Mouse (Mus musculus) stomach, postnatal 0 days (tissue): Measurements from ENCODE around the gene Nxph4. TPM values are rescaled to one million over a fixed set of nuclear protein-coding genes. Genes with fewer than 3 reads are reported as not detected.
A peak's percentile ranks its signal among the peaks of the same experiment; 100 is the strongest.

Experiments
- ATAC-seq: fragments of 200-750 bp; cut with Nextera tagmentation; 2 replicates; pipeline ENCODE4 v1.8.0; 2017; ENCODE audit not compliant: low FRiP score, low TSS enrichment
- DNase-seq: peaks from one replicate; pipeline ENCODE4 v3.0.0-alpha.2; 2016; ENCODE audit warnings: low spot score
- H3K27ac ChIP-seq: fragments of 300-500 bp; sonication (generic); replicated peaks from 2 replicates; pipeline ENCODE4 v1.5.1; 2014; ENCODE audit warnings: mild to moderate bottlenecking, control low read depth
- H3K27me3 ChIP-seq: fragments of 300-500 bp; sonication (generic); 2 replicates; pipeline ENCODE4 v1.6.1; 2014; ENCODE audit warnings: low read length; ENCODE audit not compliant: control insufficient read depth, insufficient read depth
- H3K36me3 ChIP-seq: fragments of 300-500 bp; sonication (generic); 2 replicates; pipeline ENCODE4 v1.6.1; 2014; ENCODE audit warnings: low read length, mixed read lengths; ENCODE audit not compliant: control insufficient read depth, insufficient read depth
- H3K4me1 ChIP-seq: fragments of 300-500 bp; sonication (generic); replicated peaks from 2 replicates; pipeline ENCODE4 v1.6.1; 2014; ENCODE audit warnings: antibody characterized with exemption; ENCODE audit not compliant: control insufficient read depth, insufficient read depth
- H3K4me2 ChIP-seq: fragments of 300-500 bp; sonication (generic); replicated peaks from 2 replicates; pipeline ENCODE4 v1.6.1; 2014; ENCODE audit warnings: low read depth, mild to moderate bottlenecking, control low read depth, moderate library complexity
- H3K4me3 ChIP-seq: fragments of 300-500 bp; sonication (generic); 2 replicates; pipeline ENCODE4 v1.5.1; 2014; ENCODE audit warnings: low read depth, low read length, control low read depth
- H3K9ac ChIP-seq: fragments of 300-500 bp; sonication (generic); 2 replicates; pipeline ENCODE4 v1.6.1; 2014; ENCODE audit warnings: mild to moderate bottlenecking, low read length, control low read depth, mixed read lengths
- H3K9me3 ChIP-seq: fragments of 300-500 bp; sonication (generic); 2 replicates; pipeline ENCODE4 v1.6.1; 2016; ENCODE audit warnings: low read length; ENCODE audit not compliant: control insufficient read depth
- CTCF ChIP-seq: IDR thresholded peaks from 2 replicates; pipeline ENCODE4 v1.5.1; 2016; ENCODE audit warnings: antibody characterized with exemption, low read depth, mild to moderate bottlenecking, moderate library complexity
- EP300 ChIP-seq: optimal IDR thresholded peaks from 2 replicates; pipeline ENCODE3; 2016; ENCODE audit warnings: antibody characterized with exemption
- WGBS: fragments of 180-500 bp; shearing (Covaris S2); extraction: QIAGEN DNeasy Blood & Tissue Kit; methylation state at CpG from one replicate; pipeline ENCODE4 v1.1.7; 2014; 5-methylcytosine and 5-hydroxymethylcytosine counted together
- polyA plus RNA-seq: library from polyadenylated mRNA; unstranded; fragments of >200 nt; fragmentation: Nextera tagmentation; extraction: Ambion mirVana; gene quantifications from 2 replicates; pipeline ENCODE4 v1.2.1, GENCODE M21; 2015

Nxph4 gene
- polyA plus RNA-seq, 1 experiment from 2014 or later, result 2.7 TPM

DNA sequence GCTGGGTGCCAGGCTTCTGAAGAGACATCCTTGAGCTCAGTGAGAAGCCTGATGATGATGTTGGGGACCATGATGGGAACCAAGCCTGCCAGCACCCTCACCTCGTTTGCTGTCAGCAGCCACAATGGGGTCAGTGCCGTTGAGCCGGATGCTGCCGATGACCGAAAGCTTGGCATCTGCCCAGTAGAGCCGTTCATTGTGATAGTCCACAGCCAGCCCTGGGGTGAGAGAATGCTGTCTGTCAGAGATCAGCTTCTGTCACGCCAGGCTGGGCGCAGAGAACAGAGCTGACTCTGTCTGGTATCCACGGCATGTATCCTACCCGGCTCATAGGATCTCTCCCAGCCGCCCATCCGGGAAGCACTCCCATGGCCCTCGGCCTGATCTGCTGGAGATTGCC, 7.7 kb upstream of the Nxph4 start:
- H3K4me3 ChIP-seq, result no peak overlapping the region
- no peaks in the 10 kb centered on the region for H3K4me1 ChIP-seq
- TF ChIP-seq CTCF (no peak), EP300 (no peak)
- DNase-seq, result no peak
- H3K36me3 ChIP-seq, result peaks cover 41% of the 10 kb centered on the region
- H3K9me3 ChIP-seq, result no peaks in the 10 kb centered on the region
- H3K27ac ChIP-seq, result no peak overlapping the region
- no peaks in the 10 kb centered on the region for H3K27me3 ChIP-seq
- H3K4me2 ChIP-seq, result no peak overlapping the region
- ATAC-seq, result no peak
- H3K9ac ChIP-seq, result no peak overlapping the region
- WGBS, result 87% methylated on average over 13 of the region's 13 CpGs

DNA sequence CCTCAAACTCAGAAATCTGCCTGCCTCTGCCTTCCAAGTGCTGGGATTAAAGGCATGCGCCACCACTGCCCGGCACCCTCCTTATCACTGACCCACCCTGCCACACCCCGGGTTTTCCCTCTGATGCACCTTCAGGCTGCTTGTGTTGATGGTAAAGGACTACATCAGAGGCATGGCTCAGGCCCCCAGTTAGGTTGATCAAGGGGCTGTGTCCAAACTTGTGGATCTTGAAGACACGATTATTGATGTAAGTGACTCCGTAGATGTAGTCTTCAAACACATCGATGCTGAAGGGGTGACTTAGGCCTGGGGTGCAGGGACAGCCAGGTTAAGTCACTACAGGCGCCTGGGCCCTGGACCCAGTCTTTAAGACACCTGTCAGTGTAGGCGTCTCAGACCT, 7.2 kb upstream of the Nxph4 start:
- Histone ChIP-seq H3K4me3 (no peak overlapping the region), H3K36me3 (peaks cover 37% of the 10 kb centered on the region), H3K9me3 (no peaks in the 10 kb centered on the region), H3K4me2 (no peak overlapping the region), H3K9ac (no peak overlapping the region), H3K27me3 (peaks cover under 1% of the 10 kb centered on the region; the same call in 1 of the 2 replicates), H3K4me1 (no peaks in the 10 kb centered on the region), H3K27ac (no peak overlapping the region)
- ATAC-seq (no peak), DNase-seq (no peak)
- TF ChIP-seq EP300 (no peak), CTCF (no peak)
- 92% methylated on average over 8 of the region's 8 CpGs for WGBS

DNA sequence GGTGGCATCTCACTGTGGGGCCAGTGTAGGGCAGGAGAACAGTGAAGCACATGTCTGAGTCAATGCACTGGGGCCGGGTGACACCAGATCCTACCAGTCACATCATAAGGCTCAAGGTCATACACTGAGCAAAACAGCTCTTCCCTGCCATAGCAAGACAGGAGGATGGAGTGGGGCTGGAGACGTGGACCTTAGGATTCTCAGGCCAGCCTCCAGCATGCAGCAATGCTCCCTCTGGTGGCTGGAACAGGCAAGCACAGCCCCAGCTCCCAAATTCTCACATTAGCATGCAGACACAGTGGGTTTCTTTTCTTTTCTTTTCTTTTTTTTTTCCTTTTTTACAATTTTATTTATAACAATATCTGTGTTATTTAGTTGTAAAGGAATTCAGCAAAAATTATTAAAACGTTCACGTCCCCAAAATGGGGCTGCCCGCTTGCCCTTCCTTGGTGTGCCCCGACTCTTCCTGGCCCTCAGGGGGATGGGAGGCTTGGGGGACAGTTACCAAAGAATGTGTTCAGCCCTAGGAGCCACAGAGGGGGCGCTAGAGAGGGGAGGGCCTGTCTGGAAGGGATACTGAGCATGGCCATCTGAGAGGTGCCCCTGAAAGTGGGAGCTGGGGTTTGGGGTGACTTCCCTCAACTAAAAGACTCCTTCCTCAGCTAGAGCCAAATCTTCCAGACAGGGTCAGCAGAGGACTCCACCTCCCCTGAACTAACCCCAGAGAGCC, 3.7 kb upstream of the Nxph4 start:
- WGBS, result 26% methylated on average over 7 of the region's 7 CpGs
- peak; percentile 43; the same call in 1 of the 2 replicates for ATAC-seq

GRCm38 (mm10) chr10:127536586-127537314, 2.4 kb upstream of the Nxph4 start:
- Histone ChIP-seq H3K4me1 (no peaks in the 10 kb centered on the region; the same call in 1 of the 2 replicates), H3K9me3 (no peaks in the 10 kb centered on the region), H3K4me2 (no peak overlapping the region), H3K4me3 (no peak overlapping the region), H3K9ac (no peak overlapping the region), H3K27me3 (peaks cover 19% of the 10 kb centered on the region; the same call in 1 of the 2 replicates), H3K36me3 (peaks cover 15% of the 10 kb centered on the region), H3K27ac (no peak overlapping the region)
- WGBS, result 18% methylated on average over 8 of the region's 8 CpGs
- no peak for ATAC-seq
- no peak for DNase-seq
- peak; percentile 70 for TF ChIP-seq CTCF
- no peak for TF ChIP-seq EP300

More for the DNA sequence above, 3.7 kb upstream of the Nxph4 start:
- Histone ChIP-seq H3K4me2 (no peak overlapping the region), H3K36me3 (peaks cover 24% of the 10 kb centered on the region), H3K9me3 (no peaks in the 10 kb centered on the region), H3K4me3 (no peak overlapping the region), H3K9ac (no peak overlapping the region), H3K27me3 (peaks cover 16% of the 10 kb centered on the region; the same call in 1 of the 2 replicates), H3K27ac (no peak overlapping the region), H3K4me1 (no peaks in the 10 kb centered on the region; the same call in 1 of the 2 replicates)
- peak; percentile 77 for DNase-seq
- TF ChIP-seq CTCF, result peak; percentile 95
- TF ChIP-seq EP300, result no peak

DNA sequence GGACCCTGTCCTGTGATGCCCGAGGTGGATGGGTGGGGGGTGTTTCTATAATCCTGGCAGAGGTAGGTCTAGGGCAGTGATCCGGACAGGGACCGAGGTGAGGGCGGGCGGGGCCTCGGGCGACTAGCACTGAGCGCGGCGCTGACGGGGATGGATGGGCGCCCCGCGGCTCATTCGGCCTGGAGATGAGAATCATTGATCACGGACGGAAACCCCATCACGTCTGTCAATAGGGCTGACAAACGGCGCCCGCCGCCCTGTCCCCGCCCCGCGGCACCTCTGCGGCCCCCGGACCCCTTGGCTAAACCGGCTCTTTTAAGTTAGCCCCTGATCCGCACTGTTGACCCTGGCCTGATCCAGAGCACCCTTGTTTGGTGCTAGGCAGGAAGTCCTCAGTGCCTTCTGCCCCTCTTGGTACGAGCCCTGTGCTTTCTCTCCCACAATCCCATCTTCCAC, 598 bp upstream of the Nxph4 start:
- Histone ChIP-seq H3K36me3 (peaks cover 10% of the 10 kb centered on the region), H3K4me3 (peak overlapping the region; percentile 47), H3K4me1 (no peaks in the 10 kb centered on the region; the same call in 1 of the 2 replicates), H3K9me3 (no peaks in the 10 kb centered on the region), H3K4me2 (peak overlapping the region; percentile 81), H3K27me3 (peaks cover 26% of the 10 kb centered on the region; the same call in 1 of the 2 replicates), H3K9ac (no peak overlapping the region), H3K27ac (no peak overlapping the region)
- 3% methylated on average over 17 of the region's 30 CpGs for WGBS
- no peak for TF ChIP-seq EP300
- no peak for TF ChIP-seq CTCF
- no peak for DNase-seq
- no peak for ATAC-seq

- 15% methylated on average over 4 of the region's 4 CpGs for WGBS
Observed at GRCm38 (mm10) chr10:127531548-127531947, 2.8 kb downstream of the Nxph4 start.

More at GRCm38 (mm10) chr10:127531548-127531947, 2.8 kb downstream of the Nxph4 start:
- no peaks in the 10 kb centered on the region for H3K36me3 ChIP-seq
- TF ChIP-seq CTCF (no peak), EP300 (no peak)
- H3K4me1 ChIP-seq, result no peaks in the 10 kb centered on the region; the same call in 1 of the 2 replicates
- ATAC-seq, result no peak
- H3K4me2 ChIP-seq, result no peak overlapping the region
- no peaks in the 10 kb centered on the region for H3K9me3 ChIP-seq
- H3K27me3 ChIP-seq, result peaks cover 45% of the 10 kb centered on the region; the same call in 1 of the 2 replicates
- no peak overlapping the region for H3K27ac ChIP-seq
- DNase-seq, result no peak
- H3K4me3 ChIP-seq, result no peak overlapping the region
- H3K9ac ChIP-seq, result no peak overlapping the region
